Mouse (Mus musculus): ENCODE data around the gene Ano4. TPM values are rescaled to one million over a fixed set of nuclear protein-coding genes. Genes with fewer than 3 reads are reported as not detected.

Gene Ano4
- total and polyA plus RNA-seq, 3 experiments: not detected

GRCm38 (mm10) chr10:89044166-89044565, 300.4 kb downstream of the Ano4 start:
- TF ChIP-seq ELF1 (IDR thresholded peaks at IDR 0.05; ENCODE audit: low read depth, low read length) (no peak), TCF12 (IDR thresholded peaks at IDR 0.05; ENCODE audit: low read depth, low read length) (no peak), ZMIZ1 (IDR thresholded peaks at IDR 0.05; ENCODE audit: low read depth, low read length) (no peak), GABPA (IDR thresholded peaks at IDR 0.05; ENCODE audit: low read depth, low read length) (no peak), MAFK (IDR thresholded peaks at IDR 0.05; ENCODE audit: borderline replicate concordance, low read depth, low read length) (no peak), SIN3A (IDR thresholded peaks at IDR 0.05; ENCODE audit: low read length) (no peak), MEF2A (IDR thresholded peaks at IDR 0.05; ENCODE audit: extremely low read depth, insufficient replicate concordance, low read depth, low read length, poor library complexity, severe bottlenecking) (no peak), POLR2AphosphoS5 (IDR thresholded peaks at IDR 0.05; ENCODE audit: borderline replicate concordance, low read depth, low read length) (no peak), CTCF (IDR thresholded peaks at IDR 0.05 in 2 of 3, conservative IDR thresholded peaks at IDR 0.05 in 1 of 3; ENCODE audit: control insufficient read depth in 1 of 3, insufficient read depth in 1 of 3, low read depth in 2 of 3, low read length in 3 of 3, poor library complexity in 1 of 3, severe bottlenecking in 1 of 3) (no peak), RAD21 (IDR thresholded peaks at IDR 0.05; ENCODE audit: low read depth, low read length) (no peak), NRF1 (IDR thresholded peaks at IDR 0.05; ENCODE audit: insufficient read depth, low read depth, low read length, poor library complexity, severe bottlenecking) (no peak), USF1 (IDR thresholded peaks at IDR 0.05; ENCODE audit: low read depth, low read length) (no peak), TBP (IDR thresholded peaks at IDR 0.05; ENCODE audit: low read depth, low read length) (no peak), NELFE (IDR thresholded peaks at IDR 0.05; ENCODE audit: low read depth, low read length) (no peak), E2F4 (IDR thresholded peaks at IDR 0.05; ENCODE audit: borderline replicate concordance, low read depth, low read length) (no peak), MAZ (IDR thresholded peaks at IDR 0.05; ENCODE audit: low read depth, low read length) (no peak), POLR2AphosphoS2 (IDR thresholded peaks at IDR 0.05; ENCODE audit: low read length) (no peak), MAX (IDR thresholded peaks at IDR 0.05; ENCODE audit: low read length) (no peak), MYB (IDR thresholded peaks at IDR 0.05; ENCODE audit: low read depth, low read length) (no peak), BHLHE40 (IDR thresholded peaks at IDR 0.05; ENCODE audit: borderline replicate concordance, low read depth, low read length) (no peak)
- Histone ChIP-seq H3K4me3 (ENCODE audit: control insufficient read depth in 1 of 2, insufficient read depth in 1 of 2, low read depth in 2 of 2, low read length in 2 of 2) (no peak overlapping the region), H3K27ac (ENCODE audit: control insufficient read depth, low read depth, low read length) (no peak overlapping the region), H3K79me2 (ENCODE audit: control insufficient read depth, insufficient read depth, low read length, poor library complexity) (no peaks in the 10 kb centered on the region), H3K9ac (ENCODE audit: control insufficient read depth, low read depth, low read length, poor library complexity, severe bottlenecking) (no peak overlapping the region), H3K4me1 (ENCODE audit: control insufficient read depth in 1 of 2, insufficient read depth in 2 of 2, low read length in 2 of 2) (no peaks in the 10 kb centered on the region), H3K9me3 (replicated peaks; ENCODE audit: insufficient read depth, low read length) (no peaks in the 10 kb centered on the region), H3K36me3 (ENCODE audit: control insufficient read depth in 1 of 2, insufficient read depth in 2 of 2, low read length in 2 of 2) (no peaks in the 10 kb centered on the region), H3K27me3 (ENCODE audit: control insufficient read depth in 1 of 2, insufficient read depth in 2 of 2, low read length in 2 of 2) (no peaks in the 10 kb centered on the region)
- DNase-seq (ENCODE audit: low read depth, low spot score): no peak

GRCm38 (mm10) chr10:89018926-89019325, 325.6 kb downstream of the Ano4 start:
- no peak overlapping the region for H3K9ac ChIP-seq (ENCODE audit: control insufficient read depth, low read depth, low read length, poor library complexity, severe bottlenecking)
- no peak for DNase-seq (ENCODE audit: low read depth, low spot score)
- H3K79me2 ChIP-seq (ENCODE audit: control insufficient read depth, insufficient read depth, low read length, poor library complexity): no peaks in the 10 kb centered on the region
- no peaks in the 10 kb centered on the region for H3K4me1 ChIP-seq (ENCODE audit: control insufficient read depth in 1 of 2, insufficient read depth in 2 of 2, low read length in 2 of 2)
- H3K27ac ChIP-seq (ENCODE audit: control insufficient read depth, low read depth, low read length): no peak overlapping the region
- no peaks in the 10 kb centered on the region for H3K36me3 ChIP-seq (ENCODE audit: control insufficient read depth in 1 of 2, insufficient read depth in 2 of 2, low read length in 2 of 2)
- H3K27me3 ChIP-seq (ENCODE audit: control insufficient read depth in 1 of 2, insufficient read depth in 2 of 2, low read length in 2 of 2): no peaks in the 10 kb centered on the region
- H3K4me3 ChIP-seq (ENCODE audit: control insufficient read depth in 1 of 2, insufficient read depth in 1 of 2, low read depth in 2 of 2, low read length in 2 of 2): no peak overlapping the region
- H3K9me3 ChIP-seq (replicated peaks; ENCODE audit: insufficient read depth, low read length): no peaks in the 10 kb centered on the region
- TF ChIP-seq MEF2A (IDR thresholded peaks at IDR 0.05; ENCODE audit: extremely low read depth, insufficient replicate concordance, low read depth, low read length, poor library complexity, severe bottlenecking): no peak
- TF ChIP-seq RAD21 (IDR thresholded peaks at IDR 0.05; ENCODE audit: low read depth, low read length): no peak
- no peak for TF ChIP-seq EP300 (IDR thresholded peaks at IDR 0.05; ENCODE audit: low read depth in 1 of 2, low read length in 2 of 2)
- no peak for TF ChIP-seq ZMIZ1 (IDR thresholded peaks at IDR 0.05; ENCODE audit: low read depth, low read length)
- no peak for TF ChIP-seq ZC3H11A (IDR thresholded peaks at IDR 0.05; ENCODE audit: low read depth, low read length)
- TF ChIP-seq SMC3 (IDR thresholded peaks at IDR 0.05; ENCODE audit: low read depth, low read length): no peak
- no peak for TF ChIP-seq USF1 (IDR thresholded peaks at IDR 0.05; ENCODE audit: low read depth, low read length)
- TF ChIP-seq ZKSCAN1 (IDR thresholded peaks at IDR 0.05; ENCODE audit: low read depth, low read length): no peak
